Mouse (Mus musculus) midbrain, embryonic 14.5 days (tissue): ENCODE data around the gene Pdhb. TPM values are rescaled to one million over a fixed set of nuclear protein-coding genes. Genes with fewer than 3 reads are reported as not detected.

Experiments
- ATAC-seq: fragments of 200-750 bp; cut with Nextera tagmentation; 2 replicates; pipeline ENCODE4 v1.8.0; 2017; ENCODE audit warnings: moderate number of reproducible peaks, moderate library complexity; ENCODE audit not compliant: low FRiP score, low TSS enrichment
- DNase-seq: peaks from one replicate; pipeline ENCODE4 v3.0.0-alpha.2; 2015
- H3K27ac ChIP-seq: fragments of 300-500 bp; sonication (generic); replicated peaks from 2 replicates; pipeline ENCODE4 v1.5.1; 2014; ENCODE audit warnings: mild to moderate bottlenecking, low read depth, low read length, moderate library complexity
- H3K27me3 ChIP-seq: fragments of 300-500 bp; sonication (generic); 2 replicates; pipeline ENCODE4 v1.6.1; 2014; ENCODE audit warnings: low read length, control low read depth, mixed read lengths; ENCODE audit not compliant: control insufficient read depth, insufficient read depth
- H3K36me3 ChIP-seq: fragments of 300-500 bp; sonication (generic); 2 replicates; pipeline ENCODE4 v1.6.1; 2014; ENCODE audit warnings: low read length, control low read depth; ENCODE audit not compliant: control insufficient read depth, insufficient read depth
- H3K4me1 ChIP-seq: fragments of 300-500 bp; sonication (generic); 2 replicates; pipeline ENCODE4 v1.6.1; 2014; ENCODE audit warnings: mild to moderate bottlenecking, antibody characterized with exemption, low read length, control low read depth; ENCODE audit not compliant: control insufficient read depth, insufficient read depth
- H3K4me2 ChIP-seq: fragments of 300-500 bp; sonication (generic); 2 replicates; pipeline ENCODE4 v1.6.1; 2014; ENCODE audit warnings: mild to moderate bottlenecking, low read length, moderate library complexity
- H3K4me3 ChIP-seq: fragments of 300-500 bp; sonication (generic); replicated peaks from 2 replicates; pipeline ENCODE4 v1.5.1; 2014; ENCODE audit warnings: low read depth, low read length
- H3K9ac ChIP-seq: fragments of 300-500 bp; sonication (generic); replicated peaks from 2 replicates; pipeline ENCODE4 v1.6.1; 2014; ENCODE audit warnings: mild to moderate bottlenecking, low read length, moderate library complexity
- H3K9me3 ChIP-seq: fragments of 300-500 bp; sonication (generic); 2 replicates; pipeline ENCODE4 v1.6.1; 2016; ENCODE audit warnings: low read length, control low read depth, mixed read lengths; ENCODE audit not compliant: control insufficient read depth
- WGBS: fragments of 180-500 bp; shearing (Covaris S2); extraction: QIAGEN DNeasy Blood & Tissue Kit; methylation state at CpG from one replicate; pipeline ENCODE4 v1.1.7; 2014; 5-methylcytosine and 5-hydroxymethylcytosine counted together
- polyA plus RNA-seq: library from polyadenylated mRNA; unstranded; fragments of >200 nt; fragmentation: Nextera tagmentation; extraction: Ambion mirVana; gene quantifications from 2 replicates; pipeline ENCODE4 v1.2.1, GENCODE M21; 2014

Pdhb gene
- polyA plus RNA-seq: 242 and 245 TPM in 2 replicates

DNA sequence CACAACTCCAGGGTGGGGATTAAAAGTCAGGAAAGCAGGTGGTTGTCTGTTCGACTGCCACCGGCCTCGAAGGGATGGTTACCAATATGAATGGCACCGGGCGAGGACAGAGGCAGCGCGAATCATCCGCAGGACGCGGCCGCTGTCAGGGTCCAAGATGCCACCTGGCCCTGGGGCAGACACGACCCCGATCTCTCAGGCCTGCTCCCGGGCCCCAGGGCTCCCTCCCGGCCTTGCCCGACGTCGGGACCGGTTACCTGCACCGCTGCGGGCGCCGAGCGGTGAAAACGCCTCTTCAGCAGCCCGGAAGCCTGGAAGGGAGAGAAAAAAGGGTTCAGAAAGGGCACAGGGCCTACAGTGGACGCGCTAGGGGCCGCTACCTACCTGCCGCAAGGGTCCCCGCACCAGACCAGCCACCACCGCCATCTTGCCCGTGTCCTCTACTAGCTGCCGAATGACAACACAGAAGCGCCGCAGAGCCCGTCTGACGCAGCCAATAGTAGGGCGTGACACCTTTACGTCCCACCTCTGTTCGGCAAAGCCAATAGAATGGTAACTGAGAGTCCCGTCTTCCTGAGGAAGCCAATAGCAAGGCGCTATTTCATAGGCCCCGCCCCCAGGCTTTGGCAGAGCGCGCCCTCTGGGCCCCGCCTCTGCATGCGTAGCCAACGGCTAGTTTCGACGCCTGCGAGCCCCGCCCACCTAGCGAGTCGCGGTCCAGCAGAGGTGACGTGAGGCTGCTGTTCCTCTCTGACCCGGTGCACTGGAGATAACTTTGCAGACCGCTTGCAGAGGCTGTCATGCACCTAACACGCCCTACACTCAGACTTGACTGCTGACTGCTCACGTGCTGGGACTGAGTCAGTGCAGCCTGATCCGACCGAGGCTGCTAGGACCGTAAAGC, at the start of gene Pdhb:
TSS of gene Pdhb (minus strand) at position 519 of the 904 bp plus-strand sequence.
- under 1% methylated on average over 64 of the region's 64 CpGs for WGBS
- DNase-seq: peak; percentile 100
- H3K4me1 ChIP-seq: peaks cover 10% of the 10 kb centered on the region
- H3K9ac ChIP-seq: peak within 1 kb of the TSS; percentile 90
- H3K27me3 ChIP-seq: no peaks in the 10 kb centered on the region
- H3K4me2 ChIP-seq: peak within 1 kb of the TSS; percentile 76
- ATAC-seq: peak; percentile 100
- H3K4me3 ChIP-seq: peak within 1 kb of the TSS; percentile 89
- H3K36me3 ChIP-seq: peaks cover 29% of the 10 kb centered on the region
- peak within 1 kb of the TSS; percentile 83 for H3K27ac ChIP-seq
- H3K9me3 ChIP-seq: no peaks in the 10 kb centered on the region

- no peak for ATAC-seq
- no peak for DNase-seq
- H3K4me2 ChIP-seq: no peak overlapping the region
- WGBS: 96% methylated on average over 16 of the region's 16 CpGs
- peaks cover 7% of the 10 kb centered on the region; the same call in 1 of the 2 replicates for H3K36me3 ChIP-seq
- no peak overlapping the region for H3K4me3 ChIP-seq
- H3K9me3 ChIP-seq: no peaks in the 10 kb centered on the region
- H3K4me1 ChIP-seq: peaks cover 7% of the 10 kb centered on the region; the same call in 1 of the 2 replicates
- H3K27me3 ChIP-seq: 0 out of 2 replicates have a peak, but pooled peaks cover 3% of the 10 kb centered on the region
- no peak overlapping the region for H3K9ac ChIP-seq
- H3K27ac ChIP-seq: no peak overlapping the region
Measured at GRCm38 (mm10) chr14:8222561-8222960, 49.7 kb upstream of the Pdhb start.

DNA sequence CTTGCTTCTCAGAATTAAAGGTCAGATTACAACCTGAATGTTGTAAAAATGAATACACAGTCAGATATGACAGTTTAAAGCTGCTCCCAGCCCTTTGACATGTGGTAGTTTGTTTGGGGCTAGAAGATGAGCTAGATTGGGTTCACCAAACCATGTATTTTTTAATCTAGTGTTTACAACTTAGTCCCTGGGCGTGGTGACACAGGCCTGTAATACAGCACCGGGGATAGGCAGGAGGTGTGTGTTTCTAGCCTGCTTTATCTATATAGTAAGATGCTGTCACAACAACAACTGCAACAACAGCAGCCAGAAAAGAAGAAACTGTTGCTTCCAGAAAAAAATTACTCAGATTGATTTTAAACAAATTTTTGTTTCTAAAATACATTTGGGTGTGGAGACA, 48.1 kb upstream of the Pdhb start:
- H3K27ac ChIP-seq: no peak overlapping the region
- H3K4me2 ChIP-seq: no peak overlapping the region
- H3K27me3 ChIP-seq: peaks cover 13% of the 10 kb centered on the region
- no peak overlapping the region for H3K9ac ChIP-seq
- DNase-seq (no peak), ATAC-seq (no peak)
- H3K36me3 ChIP-seq: peaks cover 7% of the 10 kb centered on the region; the same call in 1 of the 2 replicates
- H3K9me3 ChIP-seq: no peaks in the 10 kb centered on the region
- peaks cover 9% of the 10 kb centered on the region; the same call in 1 of the 2 replicates for H3K4me1 ChIP-seq
- H3K4me3 ChIP-seq: no peak overlapping the region
- WGBS: 93% methylated on average over 2 of the region's 2 CpGs

DNA sequence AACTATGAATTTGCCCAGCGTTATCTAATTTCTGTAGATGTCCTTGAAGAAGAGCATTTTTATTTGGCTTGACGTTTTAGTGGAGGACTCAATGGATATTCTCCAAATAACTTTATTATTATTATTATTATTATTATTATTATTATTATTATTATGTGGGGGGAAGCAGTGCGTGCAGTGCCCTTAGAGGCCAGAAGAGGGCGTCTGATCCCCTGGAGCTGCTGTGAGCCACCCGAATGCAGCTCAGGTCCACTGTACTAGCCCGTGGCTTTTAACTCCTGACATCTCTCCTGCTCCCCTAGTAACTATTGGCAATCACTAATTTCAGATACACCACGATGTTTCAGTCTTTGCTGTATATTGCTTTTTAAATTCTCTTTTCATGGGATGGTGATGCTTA, 47.5 kb upstream of the Pdhb start:
- Histone ChIP-seq H3K4me3 (no peak overlapping the region), H3K9ac (no peak overlapping the region), H3K4me1 (peaks cover 11% of the 10 kb centered on the region; the same call in 1 of the 2 replicates), H3K4me2 (no peak overlapping the region), H3K27me3 (peaks cover 15% of the 10 kb centered on the region), H3K27ac (no peak overlapping the region), H3K9me3 (no peaks in the 10 kb centered on the region), H3K36me3 (peaks cover 7% of the 10 kb centered on the region; the same call in 1 of the 2 replicates)
- 49% methylated on average over 7 of the region's 7 CpGs for WGBS
- DNase-seq (no peak), ATAC-seq (no peak)

DNA sequence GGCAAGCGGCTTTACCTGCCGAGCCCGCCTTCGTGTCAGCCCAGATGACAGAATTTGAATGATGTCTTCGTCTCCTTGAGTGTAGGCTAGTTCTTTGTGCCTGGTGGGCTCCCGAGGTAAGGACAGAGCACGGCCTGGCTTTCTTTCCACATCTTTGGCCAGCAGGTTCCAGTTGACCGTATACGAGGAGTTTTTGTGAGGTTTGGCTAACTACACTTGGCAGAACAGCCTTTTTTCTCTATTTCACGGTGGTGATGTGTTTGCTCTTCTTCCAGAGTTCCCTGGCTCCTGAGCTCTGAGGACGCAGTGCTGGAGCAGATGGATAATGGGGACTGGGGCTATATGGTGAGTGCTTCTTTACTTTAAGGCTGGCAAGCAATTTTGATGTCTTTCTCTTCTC, 47.1 kb upstream of the Pdhb start:
- DNase-seq (no peak), ATAC-seq (no peak)
- H3K4me2 ChIP-seq: no peak overlapping the region
- H3K36me3 ChIP-seq: peaks cover 7% of the 10 kb centered on the region; the same call in 1 of the 2 replicates
- H3K27me3 ChIP-seq: peaks cover 15% of the 10 kb centered on the region
- no peak overlapping the region for H3K27ac ChIP-seq
- H3K9ac ChIP-seq: no peak overlapping the region
- H3K4me3 ChIP-seq: no peak overlapping the region
- no peaks in the 10 kb centered on the region for H3K9me3 ChIP-seq
- H3K4me1 ChIP-seq: peaks cover 15% of the 10 kb centered on the region; the same call in 1 of the 2 replicates
- 15% methylated on average over 11 of the region's 11 CpGs for WGBS

GRCm38 (mm10) chr14:8218730-8219380, 46.0 kb upstream of the Pdhb start:
- peaks cover 7% of the 10 kb centered on the region; the same call in 1 of the 2 replicates for H3K36me3 ChIP-seq
- no peak overlapping the region for H3K4me3 ChIP-seq
- no peak overlapping the region for H3K9ac ChIP-seq
- ATAC-seq: no peak
- H3K4me1 ChIP-seq: peaks cover 19% of the 10 kb centered on the region; the same call in 1 of the 2 replicates
- no peaks in the 10 kb centered on the region for H3K9me3 ChIP-seq
- 0 out of 2 replicates have a peak overlapping the region, but pooled peaks have one; percentile 18 for H3K4me2 ChIP-seq
- peak; percentile 58 for DNase-seq
- peaks cover 15% of the 10 kb centered on the region for H3K27me3 ChIP-seq
- no peak overlapping the region for H3K27ac ChIP-seq
- WGBS: 7% methylated on average over 10 of the region's 10 CpGs

DNA sequence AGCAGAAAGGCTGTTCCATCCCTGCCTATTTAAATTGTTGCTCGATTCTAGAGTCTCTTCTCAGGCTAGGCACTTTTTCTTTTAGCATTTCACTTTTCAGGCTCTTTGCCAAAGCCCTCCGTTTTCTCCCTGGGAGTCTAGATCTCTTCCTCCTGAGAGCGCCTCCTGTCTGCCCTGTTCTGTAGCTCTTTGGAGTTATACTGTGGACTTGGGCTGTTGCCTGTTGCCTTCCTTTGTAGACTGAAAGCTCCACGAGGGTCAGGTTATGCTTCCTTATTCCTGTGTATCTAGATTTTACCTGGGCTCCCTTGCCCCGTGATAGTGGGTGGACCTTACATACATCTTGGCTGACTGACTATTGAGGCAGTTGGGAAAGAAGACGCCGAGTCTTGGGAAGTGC, 45.4 kb upstream of the Pdhb start:
- ATAC-seq: no peak
- peak; percentile 8 for DNase-seq
- WGBS: 23% methylated on average over 7 of the region's 7 CpGs
- H3K4me3 ChIP-seq: no peak overlapping the region
- 0 out of 2 replicates have a peak overlapping the region, but pooled peaks have one; percentile 18 for H3K4me2 ChIP-seq
- H3K36me3 ChIP-seq: peaks cover 7% of the 10 kb centered on the region; the same call in 1 of the 2 replicates
- peaks cover 19% of the 10 kb centered on the region; the same call in 1 of the 2 replicates for H3K4me1 ChIP-seq
- no peak overlapping the region for H3K9ac ChIP-seq
- no peaks in the 10 kb centered on the region for H3K9me3 ChIP-seq
- H3K27ac ChIP-seq: no peak overlapping the region
- H3K27me3 ChIP-seq: peaks cover 15% of the 10 kb centered on the region

DNA sequence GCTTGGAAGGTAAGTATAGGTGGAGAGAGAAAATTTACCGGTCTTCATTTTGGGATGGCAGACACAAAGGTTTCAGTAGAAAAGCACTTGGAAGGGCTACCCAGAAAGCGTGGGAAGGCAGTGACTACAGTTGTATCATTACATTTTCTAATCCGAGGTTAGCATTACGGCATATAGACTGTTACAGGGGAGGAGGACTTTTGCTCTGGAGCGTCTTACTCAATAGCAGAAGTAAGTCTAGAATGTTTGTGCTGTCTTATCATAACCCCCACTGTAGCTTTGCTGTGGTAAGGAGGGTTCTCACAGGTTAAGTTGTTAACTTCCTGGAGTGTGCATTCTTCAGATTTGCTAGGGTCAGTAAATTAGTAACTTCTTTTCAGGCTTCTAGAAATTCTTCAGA, 43.3 kb upstream of the Pdhb start:
- 67% methylated on average over 5 of the region's 5 CpGs for WGBS
- DNase-seq: no peak
- peak overlapping the region; percentile 87; the same call in 1 of the 2 replicates for H3K4me2 ChIP-seq
- no peak overlapping the region for H3K4me3 ChIP-seq
- H3K36me3 ChIP-seq: no peaks in the 10 kb centered on the region
- H3K27me3 ChIP-seq: peaks cover 15% of the 10 kb centered on the region
- no peak for ATAC-seq
- no peak overlapping the region for H3K9ac ChIP-seq
- peaks cover 19% of the 10 kb centered on the region; the same call in 1 of the 2 replicates for H3K4me1 ChIP-seq
- no peaks in the 10 kb centered on the region for H3K9me3 ChIP-seq
- no peak overlapping the region for H3K27ac ChIP-seq
